Mouse (Mus musculus) liver, postnatal 0 days (tissue): ENCODE measurements around the gene Cmah.

ENCODE experiments used
- CTCF ChIP-seq: sonication (generic); IDR thresholded peaks from 2 replicates; pipeline ENCODE4 v1.5.1; 2016; ENCODE audit warnings: antibody characterized with exemption, low read depth
- EP300 ChIP-seq: IDR thresholded peaks from 2 replicates; pipeline ENCODE4 v1.6.1; 2016; ENCODE audit warnings: antibody characterized with exemption, low read depth, mild to moderate bottlenecking

DNA sequence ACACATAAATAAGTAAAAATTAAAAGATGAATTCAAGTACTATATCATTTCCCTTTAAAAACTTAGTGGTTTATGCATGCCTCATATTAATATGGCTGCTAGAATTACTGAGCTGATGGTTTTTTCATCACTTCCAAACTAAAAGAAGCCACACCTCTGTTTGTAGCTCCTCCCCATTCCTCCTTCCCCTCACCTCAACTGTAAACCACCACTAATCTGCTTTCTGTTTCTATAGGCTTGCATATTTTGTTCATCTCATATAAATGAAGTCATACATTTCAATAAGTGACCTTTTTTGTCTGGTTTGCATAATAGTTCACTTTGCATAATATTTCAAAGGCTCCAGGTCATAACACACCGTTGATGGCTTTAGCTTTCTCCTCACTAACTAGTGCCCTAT is 197.3 kb downstream of the Cmah start:
- TF ChIP-seq EP300 (no peak), CTCF (no peak)
